Mouse (Mus musculus): ENCODE measurements around the gene Mbnl2. TPM values are rescaled to one million over a fixed set of nuclear protein-coding genes. Genes with fewer than 3 reads are reported as not detected.

Mbnl2 gene
- total and polyA plus RNA-seq, 3 experiments = 5.6 to 8.6 TPM; not detected in 1

DNA sequence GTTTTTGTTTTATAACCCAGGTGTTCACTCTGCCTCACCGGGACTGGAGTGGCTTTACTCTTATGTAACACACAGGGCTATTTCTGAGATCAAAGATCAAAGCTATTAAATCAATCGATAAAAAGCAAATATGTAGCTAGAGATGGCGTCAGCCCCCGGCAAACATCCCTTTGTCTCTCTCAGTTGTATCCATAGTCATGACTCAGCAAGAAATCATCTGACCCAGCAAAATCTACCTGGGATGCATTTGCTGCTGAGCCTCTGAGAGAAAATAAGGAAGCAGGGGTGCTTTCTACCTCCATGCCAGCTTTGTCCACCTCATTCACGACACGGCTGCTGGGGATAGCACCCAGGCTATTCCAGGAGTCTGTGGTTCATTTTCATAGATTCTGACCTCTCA is 18.0 kb upstream of the Mbnl2 start:
- Histone ChIP-seq H3K36me3 (ENCODE audit: control insufficient read depth in 1 of 2, insufficient read depth in 2 of 2, low read length in 2 of 2) (no peaks in the 10 kb centered on the region), H3K79me2 (ENCODE audit: control insufficient read depth, insufficient read depth, low read length, poor library complexity) (no peaks in the 10 kb centered on the region), H3K4me1 (ENCODE audit: control insufficient read depth in 1 of 2, insufficient read depth in 2 of 2, low read length in 2 of 2) (no peaks in the 10 kb centered on the region), H3K27ac (ENCODE audit: control insufficient read depth, low read depth, low read length) (no peak overlapping the region), H3K4me3 (ENCODE audit: control insufficient read depth in 1 of 2, insufficient read depth in 1 of 2, low read depth in 2 of 2, low read length in 2 of 2) (no peak overlapping the region), H3K9ac (ENCODE audit: control insufficient read depth, low read depth, low read length, poor library complexity, severe bottlenecking) (no peak overlapping the region), H3K9me3 (replicated peaks; ENCODE audit: insufficient read depth, low read length) (no peaks in the 10 kb centered on the region), H3K27me3 (ENCODE audit: control insufficient read depth in 1 of 2, insufficient read depth in 2 of 2, low read length in 2 of 2) (no peaks in the 10 kb centered on the region)
- DNase-seq (ENCODE audit: low read depth, low spot score) = no peak
- TF ChIP-seq CHD2 (IDR thresholded peaks at IDR 0.05; ENCODE audit: low read length) (no peak), POLR2AphosphoS2 (IDR thresholded peaks at IDR 0.05; ENCODE audit: low read length) (no peak), USF1 (IDR thresholded peaks at IDR 0.05; ENCODE audit: low read depth, low read length) (no peak), UBTF (IDR thresholded peaks at IDR 0.05; ENCODE audit: borderline replicate concordance, insufficient read depth, low read depth, low read length) (no peak), ZNF384 (IDR thresholded peaks at IDR 0.05; ENCODE audit: low read depth, low read length) (no peak), ZKSCAN1 (IDR thresholded peaks at IDR 0.05; ENCODE audit: low read depth, low read length) (no peak), TBP (IDR thresholded peaks at IDR 0.05; ENCODE audit: low read depth, low read length) (no peak), MEF2A (IDR thresholded peaks at IDR 0.05; ENCODE audit: extremely low read depth, insufficient replicate concordance, low read depth, low read length, poor library complexity, severe bottlenecking) (no peak), NELFE (IDR thresholded peaks at IDR 0.05; ENCODE audit: low read depth, low read length) (no peak), BHLHE40 (IDR thresholded peaks at IDR 0.05; ENCODE audit: borderline replicate concordance, low read depth, low read length) (no peak), KAT2A (conservative IDR thresholded peaks at IDR 0.05; ENCODE audit: low read depth, low read length) (no peak), MYC (IDR thresholded peaks at IDR 0.05; ENCODE audit: low read depth, low read length) (no peak), RCOR1 (IDR thresholded peaks at IDR 0.05; ENCODE audit: low read depth, low read length) (no peak), MXI1 (IDR thresholded peaks at IDR 0.05; ENCODE audit: low read depth, low read length) (no peak), SIN3A (IDR thresholded peaks at IDR 0.05; ENCODE audit: low read length) (no peak), ETS1 (IDR thresholded peaks at IDR 0.05; ENCODE audit: low read depth, low read length) (no peak)

DNA sequence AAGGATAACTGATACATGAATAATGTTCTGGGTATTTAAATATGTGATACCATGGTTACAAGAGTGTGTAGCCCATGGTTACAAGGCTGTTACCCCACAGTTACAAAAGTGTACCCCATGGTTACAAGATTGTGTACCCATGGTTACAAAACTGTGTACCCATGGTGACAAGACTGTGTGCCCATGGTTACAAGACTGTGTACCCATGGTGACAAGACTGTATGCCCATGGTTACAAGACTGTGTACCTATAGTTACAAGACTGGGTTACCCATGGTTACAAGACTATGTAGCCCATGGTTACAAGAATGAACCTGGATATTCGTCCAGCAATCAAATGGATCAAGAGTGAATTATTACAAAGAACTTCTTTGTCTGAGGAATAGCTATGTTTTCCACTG is 16.0 kb upstream of the Mbnl2 start:
- Histone ChIP-seq H3K79me2 (ENCODE audit: control insufficient read depth, insufficient read depth, low read length, poor library complexity) (no peaks in the 10 kb centered on the region), H3K36me3 (ENCODE audit: control insufficient read depth in 1 of 2, insufficient read depth in 2 of 2, low read length in 2 of 2) (no peaks in the 10 kb centered on the region), H3K9me3 (replicated peaks; ENCODE audit: insufficient read depth, low read length) (no peaks in the 10 kb centered on the region), H3K27ac (ENCODE audit: control insufficient read depth, low read depth, low read length) (no peak overlapping the region), H3K9ac (ENCODE audit: control insufficient read depth, low read depth, low read length, poor library complexity, severe bottlenecking) (no peak overlapping the region), H3K4me1 (ENCODE audit: control insufficient read depth in 1 of 2, insufficient read depth in 2 of 2, low read length in 2 of 2) (no peaks in the 10 kb centered on the region), H3K27me3 (ENCODE audit: control insufficient read depth in 1 of 2, insufficient read depth in 2 of 2, low read length in 2 of 2) (no peaks in the 10 kb centered on the region), H3K4me3 (ENCODE audit: control insufficient read depth in 1 of 2, insufficient read depth in 1 of 2, low read depth in 2 of 2, low read length in 2 of 2) (no peak overlapping the region)
- DNase-seq (ENCODE audit: low read depth, low spot score) = no peak
- TF ChIP-seq BHLHE40 (IDR thresholded peaks at IDR 0.05; ENCODE audit: borderline replicate concordance, low read depth, low read length) (no peak), POLR2A (IDR thresholded peaks at IDR 0.05; ENCODE audit: control insufficient read depth in 1 of 2, insufficient read depth in 1 of 2, low read depth in 1 of 2, low read length in 2 of 2, poor library complexity in 1 of 2) (no peak), ZMIZ1 (IDR thresholded peaks at IDR 0.05; ENCODE audit: low read depth, low read length) (no peak), RAD21 (IDR thresholded peaks at IDR 0.05; ENCODE audit: low read depth, low read length) (no peak), NELFE (IDR thresholded peaks at IDR 0.05; ENCODE audit: low read depth, low read length) (no peak), UBTF (IDR thresholded peaks at IDR 0.05; ENCODE audit: borderline replicate concordance, insufficient read depth, low read depth, low read length) (no peak), TAL1 (IDR thresholded peaks at IDR 0.05; ENCODE audit: low read length) (no peak), MXI1 (IDR thresholded peaks at IDR 0.05; ENCODE audit: low read depth, low read length) (no peak), RCOR1 (IDR thresholded peaks at IDR 0.05; ENCODE audit: low read depth, low read length) (no peak), GABPA (IDR thresholded peaks at IDR 0.05; ENCODE audit: low read depth, low read length) (no peak), CTCF (IDR thresholded peaks at IDR 0.05 in 2 of 3, conservative IDR thresholded peaks at IDR 0.05 in 1 of 3; ENCODE audit: control insufficient read depth in 1 of 3, insufficient read depth in 1 of 3, low read depth in 2 of 3, low read length in 3 of 3, poor library complexity in 1 of 3, severe bottlenecking in 1 of 3) (no peak), CHD2 (IDR thresholded peaks at IDR 0.05; ENCODE audit: low read length) (no peak), KAT2A (conservative IDR thresholded peaks at IDR 0.05; ENCODE audit: low read depth, low read length) (no peak), USF2 (IDR thresholded peaks at IDR 0.05; ENCODE audit: borderline replicate concordance in 1 of 2, insufficient read depth in 1 of 2, low read depth in 1 of 2, low read length in 2 of 2) (no peak)

Measured in MEL (cell line).